Mouse (Mus musculus): ENCODE data around the gene Gnpat.
"Not testable (repeated sequence)": the region's sequence is repeated elsewhere in the genome, so short reads cannot be mapped to it uniquely, and the experiment has no call there.

The Gnpat gene

DNA sequence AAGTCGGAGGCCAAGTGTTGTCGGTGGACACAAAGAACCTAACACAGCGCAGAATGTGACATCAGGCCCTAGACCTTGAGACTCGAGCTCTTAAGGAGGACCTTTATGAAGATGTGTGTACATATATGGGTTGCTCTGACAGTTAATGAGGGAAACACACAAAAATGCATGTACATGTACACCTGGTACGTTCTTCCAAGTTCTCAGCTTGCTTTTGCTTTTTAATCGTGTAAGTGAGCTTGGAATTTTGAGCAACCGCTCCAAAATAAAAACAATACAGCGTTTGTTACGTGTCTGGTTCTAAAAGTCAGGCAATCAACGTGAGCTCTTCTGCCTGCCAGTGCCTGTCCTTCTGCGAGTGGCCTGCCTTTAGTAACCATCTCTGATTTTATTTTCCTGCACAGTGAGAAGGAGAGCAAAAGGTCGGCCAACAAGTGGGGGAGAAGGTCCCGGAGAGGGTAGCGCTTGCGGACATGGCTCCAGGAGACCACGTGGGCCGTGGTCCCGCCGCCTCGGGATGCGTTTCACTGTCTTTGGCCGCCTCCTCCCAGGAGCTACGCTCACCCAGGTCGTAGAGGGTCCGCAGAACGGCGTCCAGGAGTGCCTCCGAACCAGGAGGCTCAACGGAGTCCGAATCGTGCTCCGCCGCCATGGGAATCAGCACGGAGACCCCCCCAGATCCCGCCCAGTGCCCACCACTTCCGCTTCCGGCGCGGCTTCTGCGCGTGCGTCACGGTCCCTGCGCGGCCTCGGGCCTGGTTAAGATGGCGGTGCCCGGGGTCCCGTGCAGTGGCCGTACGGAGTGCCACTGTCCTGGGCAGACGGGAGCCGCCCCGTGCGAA is at the start of gene Gnpat, which contains the start of gene 2810004N23Rik:
TSS of gene Gnpat (plus strand) at position 713 of the 842 bp plus-strand sequence.
TSS of gene 2810004N23Rik (minus strand) at position 800 of the 842 bp plus-strand sequence.
- peak; percentile 97 for DNase-seq (ENCODE audit: low spot score)

DNA sequence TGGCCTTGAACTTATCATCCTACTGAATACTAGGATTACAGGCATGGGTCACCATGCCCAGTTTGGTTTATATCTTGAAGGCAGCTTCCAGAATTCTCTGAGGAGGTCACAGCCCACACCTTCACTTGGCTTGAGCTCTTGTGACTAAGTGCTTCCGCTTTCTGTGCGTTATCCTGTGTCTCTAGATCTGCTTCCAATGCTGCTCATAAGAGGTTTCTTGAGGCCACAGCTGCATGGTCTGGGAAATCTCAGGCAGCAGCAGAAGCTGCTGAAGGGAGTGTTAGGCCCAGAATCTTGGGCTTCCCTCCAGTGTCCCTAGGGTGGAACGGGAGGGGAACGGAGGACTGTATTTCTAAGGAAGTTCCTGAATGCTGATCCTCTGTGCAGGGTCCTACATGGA is 49.5 kb upstream of the Gnpat start:
- peak; percentile 60 for DNase-seq (ENCODE audit: low spot score)

DNA sequence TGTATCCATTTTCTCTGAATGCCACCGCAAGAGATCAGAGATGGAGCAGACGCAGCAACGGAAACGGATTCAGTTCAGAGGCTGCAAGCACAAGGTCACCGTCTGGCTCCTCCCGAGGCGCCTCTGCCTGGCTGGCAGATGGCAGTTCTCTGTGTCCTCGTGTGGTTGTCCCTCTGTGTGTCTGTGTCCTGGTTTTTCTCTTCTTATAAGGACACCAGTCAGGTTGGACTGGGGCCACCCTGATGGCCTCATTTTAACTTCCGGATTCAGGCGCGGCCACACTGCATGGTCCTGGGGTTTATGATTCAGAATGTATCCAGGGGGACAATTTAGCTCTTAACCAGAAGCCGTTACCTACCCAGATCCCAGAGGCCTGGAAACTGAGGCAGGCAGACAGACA is 47.0 kb upstream of the Gnpat start:
- peak; percentile 6 for DNase-seq (ENCODE audit: low spot score)

DNA sequence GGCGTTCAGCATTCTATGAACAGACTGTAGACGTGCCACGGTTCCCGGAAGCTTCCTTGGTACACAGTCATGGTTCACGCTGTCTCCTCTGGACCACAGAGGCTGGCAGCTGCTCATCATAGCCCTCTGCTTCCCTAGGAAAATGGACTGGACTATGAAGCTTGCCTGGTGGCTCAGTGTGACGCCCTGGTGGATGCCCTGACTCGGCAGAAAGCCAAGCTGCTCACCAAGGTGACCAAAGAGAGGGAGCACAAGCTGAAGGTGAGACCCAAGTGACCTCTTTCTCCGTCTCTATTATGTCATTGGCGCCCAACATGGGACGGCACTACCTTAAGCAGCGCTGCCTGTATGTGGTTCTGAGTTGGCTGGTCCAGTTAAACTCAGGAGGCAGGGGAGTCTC is 46.0 kb upstream of the Gnpat start:
- DNase-seq (ENCODE audit: low spot score): peak; percentile 5

DNA sequence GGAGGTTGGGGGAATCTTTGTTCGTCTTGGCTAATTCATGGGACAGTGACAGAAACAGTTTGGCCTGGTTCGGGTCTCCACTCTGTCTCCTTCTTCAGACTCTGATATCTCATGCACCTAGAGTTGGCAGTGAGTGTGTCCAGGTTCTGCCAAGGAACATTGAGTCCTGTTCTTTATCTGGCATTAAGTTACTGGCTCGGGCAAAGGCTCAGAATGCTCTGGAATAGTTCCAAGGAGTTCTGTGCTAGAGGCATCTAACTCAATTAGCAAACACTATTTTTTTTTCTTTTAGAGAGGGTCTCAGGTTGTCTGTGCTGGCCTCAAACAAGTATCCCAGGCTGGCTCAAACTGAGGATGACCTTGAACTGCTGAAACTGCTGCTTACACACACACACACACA is 45.5 kb upstream of the Gnpat start:
- DNase-seq (ENCODE audit: low spot score): peak; percentile 25

DNA sequence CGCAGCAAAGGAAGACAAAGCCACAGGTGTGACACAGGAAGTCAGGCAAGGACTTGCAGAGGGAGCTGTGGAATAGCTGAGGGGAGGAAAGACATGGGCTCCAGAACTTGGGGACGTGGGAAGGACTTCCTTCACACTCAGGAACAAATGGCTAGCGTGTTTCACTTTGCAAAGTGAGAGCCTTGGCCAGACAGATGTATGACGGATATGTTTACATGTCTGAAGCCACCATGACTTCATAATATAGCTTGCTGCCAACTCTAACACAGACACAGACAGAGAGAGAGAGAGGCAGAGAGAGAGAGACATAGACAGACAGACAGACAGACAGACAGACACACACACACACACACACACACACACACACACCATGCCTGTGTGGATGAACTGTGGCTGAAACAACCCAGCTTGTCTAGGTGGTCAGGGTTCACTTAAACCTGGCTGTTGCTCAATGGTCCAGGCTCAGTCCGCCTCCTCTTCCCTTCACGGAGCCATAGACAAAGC is 43.2 kb upstream of the Gnpat start:
- DNase-seq (ENCODE audit: low spot score): no peak

DNA sequence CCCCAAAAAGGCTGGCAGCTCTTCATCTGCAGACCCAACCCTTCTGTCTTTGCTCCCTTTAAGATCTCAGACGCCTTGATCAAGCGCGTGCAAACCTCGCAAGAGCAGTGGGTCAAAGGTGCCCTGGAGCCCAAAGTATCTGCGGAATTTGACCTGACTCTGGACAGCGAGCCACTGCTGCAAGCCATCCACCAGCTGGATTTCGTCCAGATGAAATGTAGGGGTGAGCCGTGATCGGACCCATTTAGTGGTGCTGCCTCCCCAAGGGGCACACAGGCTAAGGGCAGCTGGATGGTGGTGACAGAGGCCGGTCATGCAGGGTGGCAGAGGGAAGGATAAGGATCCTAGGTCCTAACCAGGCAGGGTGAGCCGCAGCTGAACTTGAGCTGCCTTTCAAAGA is 42.7 kb upstream of the Gnpat start:
- peak; percentile 5 for DNase-seq (ENCODE audit: low spot score)

DNA sequence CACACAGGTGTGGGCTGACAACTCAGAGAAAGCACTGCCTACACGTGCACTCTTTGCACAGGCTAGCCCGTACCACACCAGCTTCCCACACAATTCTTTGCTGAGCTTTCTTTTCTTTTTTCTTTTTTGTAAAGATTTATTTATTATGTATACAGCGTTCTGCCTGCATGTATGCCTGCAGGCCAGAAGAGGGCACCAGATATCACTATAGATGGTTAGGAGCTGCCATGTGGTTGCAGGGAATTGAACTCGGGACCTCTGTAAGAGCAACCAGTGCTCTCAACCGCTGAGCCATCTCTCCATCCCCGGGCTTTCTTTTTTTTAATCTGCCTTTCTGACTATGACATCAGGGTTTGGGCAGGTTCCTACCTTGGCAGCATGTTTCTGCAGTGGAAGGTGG is 39.3 kb upstream of the Gnpat start:
- DNase-seq (ENCODE audit: low spot score): peak; percentile 5

DNA sequence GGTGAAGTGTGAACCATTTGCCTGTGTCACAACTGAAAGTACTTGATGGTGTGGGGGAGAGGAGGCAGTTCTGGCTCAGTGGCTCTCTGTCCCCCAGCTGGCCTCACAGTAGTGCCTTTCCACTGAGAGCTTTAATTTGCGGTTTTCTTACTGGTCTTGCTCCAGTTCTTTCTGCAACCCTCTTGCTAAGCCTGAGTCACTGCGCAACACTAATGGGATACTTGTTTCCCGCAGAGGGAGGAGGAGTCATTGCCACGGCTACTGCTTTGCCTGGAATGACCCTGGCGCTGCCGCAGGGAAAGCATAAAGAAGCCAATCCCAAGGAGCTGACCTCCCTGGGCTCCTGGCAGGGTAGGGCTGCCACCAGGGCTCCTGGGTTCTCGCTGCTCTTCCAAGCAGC is 36.2 kb upstream of the Gnpat start:
- peak; percentile 18 for DNase-seq (ENCODE audit: low spot score)

DNA sequence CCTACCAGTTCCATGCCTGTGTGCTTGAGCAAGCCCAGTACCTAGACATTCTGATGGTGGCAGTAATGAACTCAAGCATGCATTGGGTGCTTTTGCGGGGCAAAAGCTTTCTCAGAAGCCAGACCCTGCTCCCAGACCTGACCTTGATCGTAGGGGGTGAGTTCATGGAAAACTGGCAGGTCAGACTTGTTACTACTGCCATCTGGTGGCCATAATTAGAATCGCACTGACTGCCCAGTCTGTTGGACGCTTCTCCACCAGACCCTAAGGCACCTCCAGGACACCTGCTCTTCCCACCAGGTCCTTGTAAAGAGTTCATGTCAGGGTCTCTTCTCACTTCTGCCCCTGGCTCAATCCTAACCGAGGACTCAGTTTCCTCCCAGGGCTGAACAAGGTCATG is 35.4 kb upstream of the Gnpat start:
- peak; percentile 83 for DNase-seq (ENCODE audit: low spot score)

DNA sequence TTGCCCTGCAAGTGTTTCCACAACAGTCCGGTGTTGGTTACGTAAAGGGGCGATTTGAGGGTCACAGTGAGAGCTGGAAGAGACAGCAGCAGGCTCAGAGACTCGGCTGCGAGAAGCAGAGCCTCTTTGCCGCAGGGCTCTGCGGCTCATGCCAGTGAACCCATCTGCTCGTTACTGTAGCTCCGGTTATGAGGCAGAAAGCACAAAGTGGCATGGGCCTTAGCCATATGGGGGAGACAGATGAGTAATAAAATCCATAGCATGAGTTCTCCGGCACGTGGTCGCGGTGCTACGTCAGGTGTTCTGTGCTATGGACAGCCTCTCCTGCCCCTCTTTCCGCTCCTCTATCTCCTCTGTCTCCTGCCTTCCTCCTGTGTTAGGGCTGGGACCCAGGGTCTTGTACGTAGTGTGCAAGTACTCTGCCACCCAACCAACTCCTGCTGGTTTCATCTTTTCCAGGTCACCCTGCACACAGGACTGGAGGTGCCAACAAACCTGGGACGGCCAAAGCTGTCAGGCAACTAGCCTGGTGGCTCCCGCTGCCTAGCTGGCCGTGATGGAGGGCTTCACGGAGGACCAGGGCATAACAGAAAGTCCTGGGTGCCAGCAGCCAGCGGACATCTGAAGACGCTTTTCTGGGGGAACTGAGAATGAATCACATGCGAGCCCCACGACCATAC is 34.1 kb upstream of the Gnpat start:
- DNase-seq (ENCODE audit: low spot score): peak; percentile 5

DNA sequence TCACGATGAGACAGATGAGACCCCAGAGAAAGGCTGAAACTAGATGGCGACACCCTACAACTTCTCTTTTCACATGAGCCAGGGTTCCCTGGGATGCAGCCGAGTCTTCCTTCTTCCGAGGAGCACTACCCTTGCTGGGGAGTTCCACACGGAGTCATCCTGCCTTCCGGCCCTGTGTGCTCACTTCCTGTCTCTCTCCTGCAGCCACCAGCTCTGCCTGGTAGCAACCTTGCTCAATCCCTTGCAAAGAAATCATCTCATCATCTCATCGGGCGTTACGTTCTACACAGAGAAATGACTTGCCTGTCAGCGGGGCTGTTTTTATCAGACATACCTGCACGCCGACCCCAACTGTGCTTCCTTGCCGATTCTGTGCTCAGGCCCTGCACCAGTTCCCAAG is 32.8 kb upstream of the Gnpat start:
- DNase-seq (ENCODE audit: low spot score): peak; percentile 4

DNA sequence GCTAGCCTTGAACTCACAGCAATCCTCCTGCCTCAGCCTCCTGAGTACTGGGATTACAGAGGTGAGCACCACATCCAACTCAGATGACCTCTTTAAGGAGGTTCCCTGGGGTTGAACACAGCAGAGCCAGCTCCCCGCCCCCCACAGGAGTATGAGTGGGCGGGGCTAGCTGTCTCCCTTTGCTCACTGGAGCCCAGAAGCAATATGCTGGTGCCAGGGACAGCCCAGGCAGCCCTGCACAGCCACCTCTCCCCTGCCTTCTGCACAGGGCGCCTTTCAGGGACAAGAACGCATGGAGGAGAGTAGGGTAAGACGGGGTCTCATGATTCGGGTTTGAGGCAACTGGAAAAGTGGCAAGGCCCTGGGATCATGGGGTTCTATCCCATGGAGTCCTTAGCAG is 31.3 kb upstream of the Gnpat start:
- DNase-seq (ENCODE audit: low spot score): peak; percentile 9

DNA sequence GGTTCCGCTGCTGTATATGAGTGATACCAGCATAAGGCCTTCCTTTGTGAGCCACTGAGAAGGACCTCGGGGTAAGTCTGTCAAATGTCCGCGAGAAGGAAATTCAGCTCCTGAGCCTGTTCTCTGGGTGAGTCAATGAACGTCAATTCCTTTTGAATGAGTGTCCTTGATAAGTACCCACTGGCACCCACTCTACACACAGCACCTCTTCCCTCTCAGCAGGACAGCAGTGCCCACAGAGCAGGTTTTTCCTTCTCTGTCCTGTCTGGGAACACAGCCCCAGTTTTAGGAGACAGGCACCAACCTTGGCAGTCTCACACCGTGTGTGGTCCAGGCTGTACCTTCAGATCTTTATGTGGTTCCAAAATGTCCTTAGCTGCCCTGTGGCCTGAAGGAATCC is 30.9 kb upstream of the Gnpat start:
- no peak for DNase-seq (ENCODE audit: low spot score)

DNA sequence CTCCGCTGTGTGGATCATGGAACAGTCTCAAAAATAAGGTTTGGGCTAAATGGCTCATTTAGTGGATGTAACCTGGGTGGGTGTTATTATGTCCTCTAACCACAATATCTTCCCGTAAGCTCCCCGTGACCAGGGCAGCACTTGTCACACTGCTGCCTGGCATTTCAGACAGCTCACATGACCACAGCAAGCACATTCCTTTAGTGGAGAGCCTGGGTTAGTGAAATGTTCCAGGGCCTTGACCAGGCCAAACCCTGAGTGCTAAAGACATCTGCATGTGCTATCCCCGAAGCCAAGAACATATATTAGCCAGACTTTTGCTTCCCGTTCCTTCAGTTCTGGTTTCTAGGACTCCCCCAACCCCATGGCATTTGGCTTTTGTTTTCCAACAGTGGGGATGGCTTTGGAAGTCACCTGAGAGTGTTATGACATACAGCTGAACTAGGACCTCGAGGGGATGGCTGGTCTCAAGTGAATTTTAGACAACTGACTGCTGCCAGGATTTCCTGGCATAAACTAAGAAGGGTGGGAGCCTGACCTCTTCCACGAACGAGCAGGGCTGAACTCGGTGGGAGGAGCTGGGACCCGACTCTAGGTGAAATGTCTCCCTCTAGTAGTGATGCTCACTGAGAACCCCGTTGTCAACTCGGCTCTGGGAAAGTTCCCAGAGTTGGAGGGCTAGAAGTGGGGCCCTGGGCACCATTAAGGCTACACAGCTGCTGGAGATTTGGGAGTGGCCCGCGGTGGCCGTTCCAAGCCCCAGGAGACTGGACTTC is 29.2 kb upstream of the Gnpat start:
- peak; percentile 27 for DNase-seq (ENCODE audit: low spot score)

DNA sequence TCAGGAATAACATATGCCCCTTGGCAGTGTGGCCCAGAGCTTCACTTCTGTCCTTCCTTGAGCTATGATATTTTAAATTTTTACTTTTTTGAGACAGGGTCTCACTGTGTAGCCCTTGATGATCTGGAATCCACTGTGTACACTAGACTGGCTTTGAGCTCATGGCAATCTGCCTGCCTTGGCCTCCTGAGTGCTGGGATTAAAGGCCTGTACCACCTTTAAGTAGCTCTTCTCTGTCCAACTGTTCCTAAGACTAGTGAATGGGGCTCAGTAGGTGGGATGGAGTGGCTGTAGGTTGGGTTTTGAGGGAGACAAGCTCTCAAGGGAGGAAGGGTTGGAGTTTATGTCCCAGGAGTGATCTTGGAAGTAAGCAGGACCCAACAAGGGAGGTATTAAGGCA is 27.0 kb upstream of the Gnpat start:
- no peak for DNase-seq (ENCODE audit: low spot score)

DNA sequence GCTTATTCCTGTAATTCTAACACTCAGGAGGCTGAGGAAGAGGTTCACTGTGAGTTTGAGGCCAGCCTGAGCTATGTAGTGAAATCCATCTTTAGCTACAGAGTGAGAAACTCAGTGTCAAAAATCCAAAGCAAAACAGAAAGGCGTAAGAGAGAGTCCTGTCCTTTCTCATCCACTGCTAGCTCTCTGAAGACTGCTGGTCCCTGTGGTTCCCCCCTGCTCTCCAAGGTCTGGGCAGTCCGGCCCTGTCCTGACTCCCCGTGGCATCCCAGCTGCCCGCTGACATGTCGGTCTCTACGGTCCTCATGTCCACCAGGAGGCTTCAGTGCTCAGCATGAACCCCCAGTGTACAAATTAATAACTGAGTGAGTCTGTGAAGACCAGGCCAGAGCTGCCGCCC is 26.6 kb upstream of the Gnpat start:
- no peak for DNase-seq (ENCODE audit: low spot score)

DNA sequence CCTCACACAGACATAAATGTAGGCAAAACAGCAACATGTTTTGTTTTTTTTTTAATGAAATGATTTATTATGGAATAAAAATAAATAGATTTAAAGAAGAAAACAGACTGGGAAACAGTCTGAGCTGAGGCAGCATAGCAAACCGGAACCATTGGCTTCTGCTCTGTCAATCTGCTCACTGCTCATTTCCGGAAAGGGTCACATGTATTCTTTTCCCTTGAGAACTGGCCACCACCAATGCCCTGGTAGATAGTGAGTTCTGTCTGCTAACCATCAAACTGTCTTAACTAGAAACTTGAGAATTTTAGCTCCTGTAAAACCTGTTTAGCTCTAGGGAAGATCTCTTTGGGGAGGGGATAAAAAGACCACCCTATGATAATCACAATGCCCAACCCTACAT is 25.9 kb upstream of the Gnpat start:
- DNase-seq (ENCODE audit: low spot score): no peak

DNA sequence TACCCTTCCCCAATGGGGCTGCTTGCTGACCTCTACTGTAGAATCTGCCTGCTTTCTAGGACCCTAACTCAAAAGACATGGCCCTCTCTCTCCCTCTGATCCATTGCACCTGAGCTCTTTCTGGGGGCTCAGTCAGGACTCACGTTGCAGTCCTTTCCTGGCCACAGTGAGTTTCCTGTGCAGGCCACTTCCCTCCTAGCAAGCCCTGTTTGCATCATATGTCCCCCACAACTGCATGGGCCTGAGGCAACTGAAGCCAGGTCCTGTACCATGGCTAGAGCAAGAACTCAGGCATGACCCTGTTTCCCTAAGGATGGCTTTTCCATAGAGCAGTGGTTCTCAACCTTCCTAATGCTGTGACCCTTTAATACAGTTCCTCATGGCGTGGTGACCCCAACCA is 24.9 kb upstream of the Gnpat start:
- DNase-seq (ENCODE audit: low spot score): no peak

DNA sequence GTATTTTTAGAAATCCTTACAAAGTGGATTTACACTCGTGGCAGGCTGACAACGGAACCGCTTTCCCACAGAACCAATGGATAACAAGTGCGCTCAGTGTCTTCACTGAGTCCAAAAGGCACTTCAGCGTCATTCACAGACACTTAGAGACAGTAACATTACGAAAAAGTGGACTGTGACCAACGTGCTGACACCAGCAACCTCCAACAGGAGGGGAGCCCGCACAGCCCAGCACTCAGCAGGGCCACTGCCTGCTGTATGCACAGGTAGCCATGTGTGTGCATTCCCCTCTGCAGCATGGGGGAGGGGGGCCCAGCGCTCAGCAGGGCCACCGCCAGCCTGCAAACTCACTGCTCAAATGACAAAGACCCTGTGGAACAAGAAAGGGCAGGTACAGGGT is 23.5 kb upstream of the Gnpat start:
- DNase-seq (ENCODE audit: low spot score): no peak

DNA sequence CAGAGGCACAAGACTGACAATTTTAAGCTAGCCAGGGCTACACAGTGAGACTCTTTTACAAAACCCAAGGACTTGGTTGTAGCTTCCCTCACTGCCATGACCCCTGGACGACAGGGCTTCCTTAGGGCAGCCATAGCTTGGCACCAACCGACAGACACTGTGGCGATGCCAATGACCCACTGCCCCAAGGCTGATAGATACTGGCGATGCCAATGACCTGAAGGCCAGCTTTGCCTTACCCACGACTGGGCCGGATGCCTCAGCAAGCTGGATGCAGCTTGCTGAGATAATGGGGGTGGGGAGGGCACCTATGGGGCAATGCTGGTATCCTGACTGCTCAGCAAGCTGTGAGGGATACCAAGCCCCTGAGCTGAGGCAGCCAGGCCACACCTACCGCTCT is 21.9 kb upstream of the Gnpat start:
- no peak for DNase-seq (ENCODE audit: low spot score)

DNA sequence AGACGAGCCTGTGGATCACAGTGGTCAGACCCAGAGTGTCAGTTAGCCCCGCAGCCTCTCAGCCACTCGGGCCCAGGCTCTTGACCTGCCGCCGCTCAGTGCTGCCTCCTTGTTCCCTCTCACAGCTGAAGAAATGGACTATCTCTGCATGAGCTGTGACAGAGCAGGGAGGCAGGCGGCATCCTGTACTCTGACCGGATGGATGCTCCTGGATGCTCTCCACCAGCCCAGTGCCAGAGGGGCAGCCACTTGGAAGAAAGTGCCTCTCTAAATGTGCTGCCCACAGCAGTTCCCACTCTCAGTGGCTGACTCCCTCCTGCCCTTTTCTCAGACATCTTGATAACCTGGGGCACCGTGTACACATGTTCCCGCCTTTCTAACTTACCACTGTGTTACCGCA is 21.1 kb upstream of the Gnpat start:
- DNase-seq (ENCODE audit: low spot score): no peak

DNA sequence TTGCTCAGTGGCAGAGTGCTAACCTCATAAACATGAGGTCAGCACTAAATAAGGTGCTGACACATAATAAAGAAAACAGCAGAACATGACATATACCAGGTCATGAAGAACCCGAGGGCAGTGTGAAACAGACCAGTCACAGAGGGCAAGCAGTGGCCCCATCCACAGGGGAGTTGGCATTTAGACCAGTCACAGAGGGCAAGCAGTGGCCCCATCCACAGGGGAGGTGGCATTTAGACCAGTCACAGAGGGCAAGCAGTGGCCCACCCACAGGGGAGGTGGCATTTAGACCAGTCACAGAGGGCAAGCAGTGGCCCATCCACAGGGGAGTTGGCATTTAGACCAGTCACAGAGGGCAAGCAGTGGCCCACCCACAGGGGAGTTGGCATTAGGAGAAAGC is 19.9 kb upstream of the Gnpat start:
- not testable (repeated sequence) for DNase-seq (ENCODE audit: low spot score)

Data from MN1 (cell line).